Mouse (Mus musculus) skeletal muscle tissue, postnatal 0 days (tissue): ENCODE data around the gene Slc13a1. TPM values are rescaled to one million over a fixed set of nuclear protein-coding genes. Genes with fewer than 3 reads are reported as not detected.

Source experiments
- microRNA-seq, 2 experiments: library from miRNA; unstranded; fragments of <30 nt; microRNA quantifications; one replicate each; pipeline ENCODE4; 2016
- polyA plus RNA-seq: library from polyadenylated mRNA; unstranded; fragments of >200 nt; fragmentation: Nextera tagmentation; extraction: Ambion mirVana; gene quantifications from 2 replicates; pipeline ENCODE4 v1.2.1, GENCODE M21; 2015

Slc13a1 gene
- polyA plus RNA-seq: 0.15 and 0.21 TPM in 2 replicates

GRCm38 (mm10) chr6:24167734-24168327, at the start of gene Slc13a1:
TSS of gene Slc13a1 (minus strand) at chr6:24168092.

Small RNA genes lying within 50 kb of the gene (microRNA-seq; reads per million reads assigned to microRNA genes)
- 0 reads per million in 2 experiments for gene Gm26386

Other genes with a start within 250 kb of the Slc13a1 start
- gene Tas2r118, start 198.0 kb downstream of the Slc13a1 start, polyA plus RNA-seq: not detected in 2 replicates